Mouse (Mus musculus) adrenal gland, adult 18-20 months (tissue): ENCODE measurements around the gene Pbld2. TPM values are rescaled to one million over a fixed set of nuclear protein-coding genes. Genes with fewer than 3 reads are reported as not detected.
"Not testable (repeated sequence)": the region's sequence is repeated elsewhere in the genome, so short reads cannot be mapped to it uniquely, and the experiment has no call there.

Experiments used
- DNase-seq, 2 experiments: peaks; one replicate each; pipeline ENCODE4 v3.0.0; 2021 to 2022; ENCODE audit warnings: low spot score in 2 of 2
- total RNA-seq, 2 experiments: library from RNA; stranded (reverse); gene quantifications; 1 replicate in 1 of 2; 2 replicates in 1 of 2; pipeline ENCODE4 v1.2.3; 2021

Pbld2 gene
- total RNA-seq, 2 experiments from 2014 or later, result 4.2 to 4.9 TPM

- no peak for DNase-seq
Measured at GRCm38 (mm10) chr10:63025016-63025415, 901 bp downstream of the Pbld2 start.

- no peak for DNase-seq
Measured at GRCm38 (mm10) chr10:63025491-63026011, 1.4 kb downstream of the Pbld2 start.

GRCm38 (mm10) chr10:63026156-63026794 lies 2.2 kb downstream of the Pbld2 start:
- no peak for DNase-seq

DNA sequence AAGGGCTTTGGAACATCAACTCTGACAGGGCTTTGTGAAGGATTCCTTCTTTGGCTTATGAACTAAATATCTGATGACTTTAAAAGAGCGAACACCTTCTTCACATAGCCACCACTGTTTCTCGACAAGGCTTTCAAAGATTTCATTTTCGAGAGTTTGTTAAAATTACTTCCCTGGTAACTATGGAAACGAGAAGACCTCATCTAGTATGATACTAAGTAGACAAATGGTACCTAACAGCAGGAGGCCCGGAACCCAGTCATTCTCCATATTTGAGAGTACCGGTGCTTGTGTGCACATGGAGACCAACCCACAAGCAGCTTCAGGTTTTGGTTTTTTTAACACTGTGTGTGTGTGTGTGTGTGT lies 2.7 kb downstream of the Pbld2 start:
- DNase-seq, result no peak

GRCm38 (mm10) chr10:63027376-63028161 lies 3.5 kb downstream of the Pbld2 start:
- DNase-seq, result peak in 1 of 2 experiments; percentile 36

- no peak for DNase-seq
Measured at GRCm38 (mm10) chr10:63028396-63028795, 4.3 kb downstream of the Pbld2 start.

DNA sequence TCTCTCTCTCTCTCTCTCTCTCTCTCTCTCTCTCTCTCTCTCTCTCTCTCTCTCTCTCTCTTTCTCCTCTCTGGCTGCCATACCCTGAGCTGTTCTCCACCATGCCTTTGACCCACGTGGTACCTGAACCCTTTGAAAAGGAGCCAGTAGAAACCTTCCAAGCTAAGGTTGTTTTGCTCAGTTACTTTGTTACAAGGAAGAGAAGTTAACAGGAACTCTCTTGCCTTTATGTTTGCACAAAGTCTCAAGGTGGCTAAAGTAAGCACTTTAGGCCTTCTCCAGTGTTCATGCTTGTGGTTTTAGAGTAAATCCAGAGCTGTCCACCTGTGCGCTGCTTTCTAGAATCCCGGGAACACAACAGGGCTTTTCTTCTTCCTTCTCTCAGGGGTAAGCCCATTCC lies 8.2 kb downstream of the Pbld2 start:
- no peak for DNase-seq

GRCm38 (mm10) chr10:63032956-63033355 lies 8.8 kb downstream of the Pbld2 start:
- DNase-seq, result no peak

DNA sequence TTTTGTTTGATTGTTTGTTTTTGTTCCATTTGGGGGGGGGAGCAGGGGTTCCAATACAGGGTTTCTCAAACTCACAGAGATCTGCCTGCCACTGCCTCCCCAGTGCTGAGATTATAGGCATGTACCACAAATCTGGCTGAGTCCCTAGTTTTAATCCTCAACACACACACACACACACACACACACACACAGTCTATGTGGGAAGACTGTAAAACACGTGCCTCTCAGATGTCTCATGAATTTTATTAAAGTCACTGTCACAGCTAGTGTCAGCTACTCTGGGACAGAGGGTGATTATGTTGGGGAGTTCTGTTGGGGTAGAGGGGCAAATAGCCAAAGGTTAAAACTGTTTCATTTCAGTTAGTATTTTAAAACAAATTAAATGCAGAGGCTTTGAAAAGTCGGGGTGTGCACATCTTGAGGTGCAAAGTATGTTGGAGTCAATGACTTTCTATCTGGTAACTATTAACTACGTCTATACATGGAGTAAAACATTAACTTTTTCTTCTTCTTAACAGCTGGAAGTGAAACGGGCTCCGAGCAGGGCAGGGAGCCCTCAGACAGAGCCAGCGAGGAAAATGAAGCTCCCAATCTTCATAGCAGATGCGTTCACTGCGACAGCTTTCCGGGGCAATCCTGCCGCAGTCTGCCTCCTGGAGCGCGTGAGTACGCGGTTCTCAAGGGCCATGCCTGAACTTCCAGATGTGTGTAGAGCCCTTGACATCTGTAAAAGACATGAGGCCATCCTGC lies 14.6 kb downstream of the Pbld2 start:
- no peak for DNase-seq

- DNase-seq, result no peak
Measured at GRCm38 (mm10) chr10:63039867-63040628, 15.9 kb downstream of the Pbld2 start.

- no peak for DNase-seq
Measured at GRCm38 (mm10) chr10:63043154-63043553, 19.0 kb downstream of the Pbld2 start.

DNA sequence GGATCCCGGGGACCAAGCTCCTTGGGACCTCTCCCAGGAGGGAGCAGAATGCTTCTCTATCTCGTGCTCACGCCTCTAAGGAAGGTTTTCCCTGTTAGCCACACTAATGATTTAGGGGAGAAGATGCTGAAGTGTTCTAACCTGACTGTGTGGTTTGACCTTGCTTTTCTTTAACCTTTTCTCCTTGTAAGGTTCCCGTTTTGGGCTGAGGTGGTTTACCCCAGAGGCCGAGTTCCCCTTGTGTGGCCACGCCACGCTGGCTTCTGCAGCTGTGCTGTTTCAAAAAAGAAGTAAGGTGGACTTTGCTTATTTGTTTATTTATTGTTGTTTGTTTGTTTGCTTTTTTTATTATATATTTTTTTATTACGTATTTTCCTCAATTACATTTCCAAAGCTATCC lies 23.6 kb downstream of the Pbld2 start:
- DNase-seq, result no peak

GRCm38 (mm10) chr10:63049106-63049505 lies 25.0 kb downstream of the Pbld2 start:
- no peak for DNase-seq

- DNase-seq, result no peak
Measured at GRCm38 (mm10) chr10:63051267-63051666, 27.2 kb downstream of the Pbld2 start.

- DNase-seq, result no peak
Measured at GRCm38 (mm10) chr10:63052011-63052410, 27.9 kb downstream of the Pbld2 start.

DNA sequence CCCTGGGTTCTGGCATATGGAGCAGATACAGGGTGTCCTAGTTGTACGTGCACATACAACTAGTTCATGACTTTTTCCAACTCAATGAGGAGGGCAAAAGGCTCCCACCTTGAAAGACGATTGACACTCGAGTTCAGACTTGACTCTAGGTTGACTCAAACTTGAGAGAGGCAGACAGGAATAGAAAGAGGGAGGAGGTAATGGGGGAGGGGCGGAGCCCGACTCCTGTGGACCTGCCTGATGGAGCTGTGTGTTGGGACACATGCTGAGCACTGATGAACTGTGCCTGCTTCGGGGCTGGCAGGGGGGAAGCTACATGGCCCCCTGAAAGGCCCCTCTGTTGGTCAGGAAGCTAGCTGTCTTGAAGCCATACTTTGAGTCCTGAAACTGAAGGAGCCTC lies 28.9 kb downstream of the Pbld2 start:
- no peak for DNase-seq

DNA sequence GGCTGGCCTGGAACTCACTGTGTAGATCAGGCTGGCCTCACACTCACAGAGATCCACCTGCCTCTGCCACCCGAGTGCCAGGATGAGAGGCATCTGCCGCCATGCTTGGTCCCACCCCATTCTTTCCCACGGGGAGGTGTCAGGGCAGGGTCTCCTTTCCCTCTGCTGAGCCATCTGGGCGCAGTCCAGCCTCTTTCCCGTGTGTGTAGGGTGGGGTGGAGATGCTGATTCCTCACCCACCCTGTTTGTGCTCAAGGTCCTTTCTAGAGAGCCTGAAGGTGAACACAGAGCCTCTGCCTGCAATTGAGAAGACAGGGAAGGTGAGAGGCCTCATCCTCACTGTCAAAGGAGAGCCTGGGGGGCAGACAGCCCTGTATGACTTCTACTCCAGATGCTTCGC lies 30.0 kb downstream of the Pbld2 start:
- not testable (repeated sequence) for DNase-seq

- no peak for DNase-seq
Measured at GRCm38 (mm10) chr10:63054586-63054985, 30.5 kb downstream of the Pbld2 start.

DNA sequence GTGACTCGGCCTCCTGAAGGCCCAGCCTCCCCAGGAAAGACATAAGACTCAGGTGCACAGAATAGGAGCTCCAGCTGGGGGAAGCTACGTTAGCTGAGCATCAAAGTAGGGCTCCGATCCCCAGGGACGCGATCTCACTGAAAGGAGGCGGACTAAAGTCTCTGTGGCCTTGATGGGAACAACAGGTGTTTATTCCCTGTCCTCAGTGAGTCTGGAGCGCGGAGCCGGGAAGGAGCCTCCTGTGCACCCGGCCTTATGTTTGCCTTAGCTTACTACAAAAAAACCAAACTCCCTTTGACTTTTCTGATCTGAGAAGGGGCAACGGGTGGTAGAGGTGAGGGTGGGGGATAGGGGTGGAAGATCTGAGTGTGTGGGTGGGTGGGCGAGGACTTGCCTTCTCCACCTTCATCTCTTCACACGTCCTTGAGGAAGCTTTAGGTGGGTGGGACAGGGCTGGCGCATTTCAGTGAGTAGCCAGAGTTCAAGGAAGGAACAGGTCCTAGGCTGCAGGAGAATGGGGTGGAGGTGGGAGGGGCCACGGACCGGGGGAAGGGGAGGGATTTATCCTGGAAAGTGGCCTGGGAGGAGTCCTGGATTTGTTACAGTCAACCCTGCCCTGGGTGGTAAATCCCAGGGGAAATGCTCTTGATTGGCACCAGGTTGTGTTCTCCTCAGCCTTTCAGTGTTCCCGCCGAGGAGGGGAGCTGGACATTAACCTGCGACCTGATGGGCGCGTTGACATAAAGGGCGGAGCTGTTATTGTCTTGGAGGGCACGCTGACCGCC lies 33.0 kb downstream of the Pbld2 start:
- DNase-seq, result peak in 1 of 2 experiments; percentile 36

DNA sequence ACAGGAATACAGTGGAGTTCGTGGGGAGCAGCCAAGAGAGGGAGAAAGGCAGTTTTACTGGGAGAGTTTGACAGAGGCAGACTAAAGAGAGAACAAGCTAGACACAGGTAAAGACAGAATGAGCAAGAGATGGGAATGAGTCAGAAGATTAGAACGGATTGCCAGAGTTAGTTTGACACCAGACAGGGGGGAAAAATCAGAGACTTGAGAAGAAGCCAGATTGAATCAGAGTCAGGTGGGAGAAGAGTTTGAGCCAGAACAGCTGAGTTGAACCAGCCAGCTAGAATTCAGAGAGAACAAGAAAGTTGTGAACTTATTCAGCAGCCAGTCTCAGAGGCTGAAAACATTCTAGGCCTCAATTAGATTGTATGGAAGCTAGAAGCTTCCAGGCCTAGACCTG lies 35.7 kb downstream of the Pbld2 start, which contains the start of gene Pbld1:
Gene Pbld1, plus strand, starts transcription at position 301 of the 400 bp plus-strand sequence.
- DNase-seq, result no peak
